Mouse (Mus musculus) ES-CJ7 (cell line): ENCODE results near the gene Trem2.
A peak's percentile ranks its signal among the peaks of the same experiment; 100 is the strongest.
"Not testable (repeated sequence)": the region's sequence is repeated elsewhere in the genome, so short reads cannot be mapped to it uniquely, and the experiment has no call there.

Experiments
- DNase-seq: peaks from one replicate; pipeline ENCODE4 v3.0.0; 2011; ENCODE audit warnings: low read depth, low spot score

The Trem2 gene

GRCm38 (mm10) chr17:48346231-48346630 lies at the start of gene Trem2:
TSS of gene Trem2 (plus strand) at chr17:48346401.
- no peak for DNase-seq

DNA sequence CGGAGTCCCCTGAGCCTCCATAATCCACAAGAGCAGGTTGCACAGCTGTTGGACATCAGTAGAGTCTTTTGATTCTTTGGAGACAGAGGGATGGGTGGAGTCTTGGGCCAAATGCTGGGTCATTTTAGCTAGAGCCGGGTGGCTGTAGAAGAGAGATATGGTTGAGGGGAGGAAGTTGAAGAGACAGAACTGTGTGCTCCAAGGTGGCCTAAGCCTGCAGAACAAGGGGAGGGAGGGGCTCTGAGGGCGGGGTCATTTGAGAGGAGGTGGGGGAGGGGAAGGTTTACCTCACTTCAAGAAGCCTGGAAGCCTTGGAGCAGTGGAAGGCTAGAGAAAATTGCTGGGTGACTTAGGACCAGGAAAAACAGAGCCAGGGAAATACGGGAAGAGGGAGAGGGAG lies 47.0 kb upstream of the Trem2 start, which contains the start of gene Treml2:
TSS of gene Treml2 (plus strand) at position 296 of the 400 bp plus-strand sequence.
- peak; percentile 76 for DNase-seq

DNA sequence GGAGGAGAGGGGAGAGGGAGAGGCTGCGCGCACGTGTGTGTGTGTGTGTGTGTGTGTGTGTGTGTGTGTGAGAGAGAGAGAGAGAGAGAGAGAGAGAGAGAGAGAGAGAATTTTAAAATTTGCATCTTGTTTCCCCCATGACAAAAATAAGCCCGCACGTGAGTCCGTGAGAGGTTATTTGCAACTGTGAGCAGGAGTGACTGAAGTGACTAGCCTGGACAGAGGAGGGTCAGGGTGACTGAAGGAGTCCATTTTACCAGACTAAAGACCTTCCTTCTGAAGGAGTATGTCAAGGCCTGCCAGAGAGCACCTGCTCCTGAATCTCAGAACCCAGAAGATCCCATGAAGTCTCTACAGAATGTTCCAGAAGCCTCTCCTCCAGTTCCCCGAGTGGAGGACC lies 46.4 kb upstream of the Trem2 start:
- no peak for DNase-seq

GRCm38 (mm10) chr17:48300199-48300598 lies 46.0 kb upstream of the Trem2 start:
- no peak for DNase-seq

- no peak for DNase-seq
Measured at GRCm38 (mm10) chr17:48300861-48301260, 45.3 kb upstream of the Trem2 start.

DNA sequence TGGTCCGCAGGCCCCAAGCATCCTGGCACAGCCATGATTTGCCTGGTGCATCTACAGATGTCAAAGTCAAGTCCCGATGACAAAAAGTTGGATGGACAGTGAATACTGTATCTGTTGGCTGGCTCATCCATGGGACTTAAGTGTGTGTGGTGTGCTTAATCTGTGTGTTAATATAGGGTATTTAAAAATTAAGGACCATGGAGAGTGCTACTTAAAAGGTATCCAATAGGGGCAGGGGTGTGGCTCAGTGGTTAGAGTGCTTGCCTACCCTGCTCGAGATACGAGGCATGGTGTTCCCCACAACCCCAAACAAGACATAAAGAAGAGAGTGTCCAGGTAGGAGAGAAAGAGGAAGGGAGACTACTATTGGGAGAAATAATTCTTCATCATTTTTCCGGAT lies 44.4 kb upstream of the Trem2 start:
- no peak for DNase-seq

DNA sequence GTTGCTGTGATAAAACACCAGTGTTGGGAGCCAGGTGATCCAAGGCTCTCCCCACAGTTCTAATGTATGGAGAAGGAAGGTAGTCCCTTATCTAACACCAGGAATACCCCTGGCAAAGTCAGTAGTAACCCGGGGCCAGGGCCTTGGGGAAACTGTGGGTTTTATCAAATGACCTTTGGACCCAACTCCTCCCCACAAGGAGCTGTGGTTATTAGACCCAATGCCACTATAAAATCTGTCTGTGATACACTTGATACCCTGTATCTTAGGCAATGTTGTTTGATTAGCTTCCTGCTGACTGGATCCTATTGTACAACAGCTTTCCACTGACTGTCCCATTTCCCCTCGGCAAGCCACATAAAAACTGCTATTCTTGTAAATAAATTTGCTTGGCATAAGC lies 34.1 kb upstream of the Trem2 start:
- no peak for DNase-seq

- not testable (repeated sequence) for DNase-seq
Measured at GRCm38 (mm10) chr17:48315905-48316579, 30.2 kb upstream of the Trem2 start, which contains the start of gene B430306N03Rik. TSS of gene B430306N03Rik (plus strand) at chr17:48316141.

DNA sequence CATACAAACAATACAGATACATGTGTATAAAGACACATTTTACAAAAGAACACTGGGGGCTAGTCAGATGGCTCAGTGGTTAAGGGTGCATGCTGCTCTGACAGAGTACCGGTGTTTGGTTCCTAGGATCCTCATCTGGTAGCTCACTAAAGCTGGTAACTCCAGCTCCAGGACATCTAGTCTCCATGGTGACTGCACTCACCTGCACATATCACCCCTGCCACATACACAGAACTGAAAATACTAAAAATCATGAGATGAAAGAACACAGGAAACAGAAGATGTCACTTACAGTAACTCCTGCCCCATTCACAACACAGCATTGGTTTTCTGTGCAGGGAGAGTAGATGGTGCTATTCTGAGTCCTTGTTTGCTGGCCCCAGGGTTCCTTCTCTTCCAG lies 27.5 kb upstream of the Trem2 start:
- DNase-seq: no peak

GRCm38 (mm10) chr17:48321279-48321678 lies 24.9 kb upstream of the Trem2 start:
- DNase-seq: no peak

DNA sequence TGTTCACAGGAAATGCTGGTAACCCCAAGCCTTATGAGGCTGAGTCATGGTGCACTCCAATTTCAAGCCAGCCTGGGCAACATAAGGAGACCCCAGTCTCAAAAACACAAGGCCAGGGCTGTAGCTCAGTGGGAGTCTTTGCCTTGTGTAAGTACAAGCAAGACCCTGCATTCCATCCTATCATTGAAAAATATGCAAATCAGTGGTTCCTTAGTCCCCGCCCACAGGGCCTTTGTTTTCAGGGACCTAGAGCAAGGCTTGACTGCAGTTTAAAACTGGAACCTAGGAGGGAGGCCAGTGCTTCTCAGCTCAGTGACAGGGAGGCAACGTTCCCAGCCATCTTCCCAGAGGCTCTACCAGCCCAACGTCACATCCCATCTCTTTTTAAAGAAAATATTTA lies 23.0 kb upstream of the Trem2 start:
- DNase-seq: peak; percentile 68

GRCm38 (mm10) chr17:48324258-48324657 lies 21.9 kb upstream of the Trem2 start:
- DNase-seq: no peak

GRCm38 (mm10) chr17:48325093-48325492 lies 21.1 kb upstream of the Trem2 start:
- DNase-seq: no peak

DNA sequence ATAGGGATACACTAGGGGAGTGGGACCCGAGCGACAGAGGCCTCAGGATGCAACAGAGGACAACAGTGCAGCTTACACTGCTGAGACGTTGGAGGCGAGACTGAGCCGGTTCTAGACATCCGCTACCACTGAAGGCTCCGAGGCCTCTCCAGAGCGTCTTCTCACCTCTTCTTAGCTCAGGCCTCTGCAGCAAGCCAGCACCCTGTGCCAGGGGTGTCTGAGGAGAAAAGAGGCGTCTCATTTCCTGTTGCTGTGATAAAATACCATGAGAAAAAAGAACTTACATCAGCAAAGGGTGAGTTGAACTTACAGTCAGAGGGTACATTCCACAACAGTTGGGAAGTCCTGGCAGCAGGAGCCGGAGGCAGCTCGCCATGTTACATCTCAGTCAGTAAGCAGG lies 20.6 kb upstream of the Trem2 start:
- no peak for DNase-seq

DNA sequence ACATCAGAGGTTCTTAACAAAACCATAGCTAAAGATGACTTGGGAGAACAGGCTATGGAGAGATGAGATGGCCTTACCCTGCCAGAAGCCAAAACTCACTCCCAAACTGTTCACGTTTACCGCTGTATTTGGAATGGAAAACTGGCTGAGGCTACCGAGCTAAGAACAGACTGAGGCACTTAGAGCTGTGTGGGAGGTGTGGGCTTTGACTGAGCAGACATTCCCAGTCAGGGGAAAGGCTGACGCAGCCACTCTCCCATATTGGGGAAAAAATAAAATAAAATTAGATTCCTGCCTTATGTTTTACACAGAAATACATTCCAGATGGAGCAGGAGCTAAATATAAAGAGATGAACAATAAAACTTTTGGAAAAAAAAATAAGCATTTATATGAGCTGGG lies 19.5 kb upstream of the Trem2 start:
- no peak for DNase-seq

DNA sequence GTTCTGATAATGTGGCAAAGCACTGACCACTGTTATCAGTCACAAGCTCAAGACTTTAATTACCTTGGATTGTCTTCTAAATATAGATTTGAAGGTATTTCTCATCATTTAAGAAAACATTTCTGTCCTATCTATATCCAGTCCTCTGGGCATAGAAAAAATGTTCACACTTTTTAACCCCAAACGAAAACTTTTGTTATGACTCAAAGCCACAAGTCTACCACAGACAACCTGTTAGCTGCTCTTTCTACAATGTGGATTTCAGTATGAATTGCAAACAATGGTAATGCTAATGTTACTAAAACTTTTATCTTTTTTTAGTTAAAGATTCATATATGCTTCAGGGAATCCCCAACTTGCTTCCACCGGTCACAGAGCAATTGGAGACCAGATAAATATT lies 13.7 kb upstream of the Trem2 start:
- DNase-seq: no peak

- DNase-seq: no peak
Measured at GRCm38 (mm10) chr17:48334186-48334585, 12.0 kb upstream of the Trem2 start.

DNA sequence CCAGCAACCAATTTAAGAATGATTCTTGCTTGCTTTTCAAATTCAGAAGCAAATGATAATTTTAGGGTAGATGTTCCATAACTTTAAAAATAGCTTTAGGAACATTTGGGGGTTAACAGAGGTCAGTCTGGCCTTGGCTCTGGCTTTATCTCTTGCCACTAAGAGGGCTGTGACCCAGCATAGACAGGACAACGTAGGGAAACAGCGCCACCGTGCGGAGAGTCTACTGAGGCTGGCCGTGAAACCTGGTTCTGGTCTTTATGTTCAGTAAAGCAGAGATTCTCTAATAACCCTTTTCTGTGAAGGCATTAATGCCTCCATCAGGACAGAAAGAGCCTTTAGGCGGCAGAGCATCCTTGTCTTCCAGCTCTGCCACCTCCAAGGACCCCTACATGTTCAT lies 9.3 kb upstream of the Trem2 start:
- DNase-seq: peak; percentile 72

DNA sequence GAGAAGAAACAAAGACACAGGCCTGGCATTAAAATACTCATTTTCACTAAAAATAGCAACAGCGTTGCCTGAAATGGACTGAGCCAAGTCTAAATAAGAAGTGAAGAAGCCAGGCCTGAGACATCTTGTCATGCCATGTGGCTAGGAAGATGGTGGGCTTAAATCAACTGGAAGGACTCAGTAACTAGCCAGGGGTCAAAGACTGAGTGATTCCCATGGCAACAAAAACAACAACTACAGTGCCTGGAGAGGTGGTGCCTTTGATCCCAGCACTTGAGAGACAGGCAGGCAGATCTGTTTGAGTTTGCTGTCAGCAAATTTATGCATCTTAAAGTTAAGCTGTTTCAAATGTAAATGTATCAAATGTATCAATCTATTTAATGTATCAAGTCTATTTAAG lies 5.9 kb upstream of the Trem2 start:
- DNase-seq: no peak

GRCm38 (mm10) chr17:48341947-48342346 lies 4.3 kb upstream of the Trem2 start:
- no peak for DNase-seq

DNA sequence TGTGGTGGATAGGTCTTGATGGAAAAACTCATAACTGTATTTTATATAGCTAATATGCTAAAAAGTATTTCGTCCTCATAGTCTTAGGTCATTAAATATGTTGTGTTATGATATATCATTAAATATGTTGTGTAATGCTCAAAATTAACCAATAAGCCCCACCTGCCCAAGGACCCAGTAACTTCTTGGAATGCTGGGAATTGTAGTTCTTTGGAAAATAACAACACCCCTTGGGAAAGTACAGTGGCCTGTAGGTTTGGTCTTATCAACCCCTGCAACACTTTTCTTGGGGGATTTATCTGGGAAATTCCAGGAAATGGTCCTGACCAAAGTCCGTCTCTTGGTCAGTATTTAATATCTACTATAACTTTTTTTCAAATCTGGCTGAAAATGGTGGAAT lies 3.1 kb upstream of the Trem2 start:
- no peak for DNase-seq

DNA sequence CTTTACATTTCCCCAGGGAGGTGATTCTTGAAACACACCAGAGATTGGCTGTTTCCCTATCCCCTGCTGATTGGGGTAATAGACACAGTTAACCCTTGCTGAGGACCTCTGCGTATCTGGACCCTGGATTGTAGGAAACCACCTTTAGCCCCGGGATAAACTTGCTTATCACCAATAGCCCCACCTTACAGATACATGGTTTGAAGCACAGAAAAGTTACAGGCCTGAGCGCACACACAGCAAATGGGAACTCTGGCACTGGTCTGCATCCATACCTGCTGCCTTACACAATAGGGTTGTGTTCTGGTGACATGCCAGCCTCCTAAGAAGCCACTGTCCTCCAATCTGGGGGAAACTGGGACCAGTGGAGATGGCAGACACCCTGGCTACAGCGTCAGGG lies 377 bp upstream of the Trem2 start:
- no peak for DNase-seq

- DNase-seq: no peak
Measured at GRCm38 (mm10) chr17:48346834-48347233, 633 bp downstream of the Trem2 start.

DNA sequence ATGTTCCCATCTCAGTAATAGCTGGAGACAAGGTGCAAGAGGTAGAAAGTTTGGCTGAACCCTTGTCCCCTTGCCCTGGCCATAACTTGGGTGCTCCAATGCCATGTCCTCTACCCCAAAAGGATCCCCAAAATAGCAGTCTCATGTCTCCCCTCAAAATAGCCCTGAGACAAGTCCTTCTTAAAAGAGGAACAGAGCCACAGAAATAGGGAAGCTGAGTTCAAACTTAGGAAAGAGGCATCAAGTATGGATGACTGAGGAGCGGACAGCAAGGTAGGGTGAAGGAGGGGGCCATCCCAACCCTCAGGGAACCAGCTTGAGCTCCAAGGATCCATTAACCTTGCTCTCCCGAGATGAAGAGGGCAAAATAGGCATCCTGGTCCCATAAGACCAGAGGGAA lies 1.1 kb downstream of the Trem2 start:
- DNase-seq: no peak
